Mouse (Mus musculus): Measurements from ENCODE around the gene Pitpnm2. TPM values are rescaled to one million over a fixed set of nuclear protein-coding genes. Genes with fewer than 3 reads are reported as not detected.
A peak's percentile ranks its signal among the peaks of the same experiment; 100 is the strongest.
"Not testable (repeated sequence)": the region's sequence is repeated elsewhere in the genome, so short reads cannot be mapped to it uniquely, and the experiment has no call there.

Gene Pitpnm2
- total RNA-seq, 2 experiments from 2014 or later, result 51.2 to 56.3 TPM

GRCm38 (mm10) chr5:124223574-124223973, 26.0 kb downstream of the Pitpnm2 start:
- DNase-seq (ENCODE audit: low spot score in 2 of 2), result no peak

GRCm38 (mm10) chr5:124222696-124223095, 26.9 kb downstream of the Pitpnm2 start:
- no peak for DNase-seq (ENCODE audit: low spot score in 2 of 2)

GRCm38 (mm10) chr5:124221736-124222040, 27.9 kb downstream of the Pitpnm2 start:
- DNase-seq (ENCODE audit: low spot score in 2 of 2), result no peak

GRCm38 (mm10) chr5:124221037-124221735, 28.4 kb downstream of the Pitpnm2 start:
- DNase-seq (ENCODE audit: low spot score in 2 of 2), result peak in 1 of 2 experiments; percentile 46

DNA sequence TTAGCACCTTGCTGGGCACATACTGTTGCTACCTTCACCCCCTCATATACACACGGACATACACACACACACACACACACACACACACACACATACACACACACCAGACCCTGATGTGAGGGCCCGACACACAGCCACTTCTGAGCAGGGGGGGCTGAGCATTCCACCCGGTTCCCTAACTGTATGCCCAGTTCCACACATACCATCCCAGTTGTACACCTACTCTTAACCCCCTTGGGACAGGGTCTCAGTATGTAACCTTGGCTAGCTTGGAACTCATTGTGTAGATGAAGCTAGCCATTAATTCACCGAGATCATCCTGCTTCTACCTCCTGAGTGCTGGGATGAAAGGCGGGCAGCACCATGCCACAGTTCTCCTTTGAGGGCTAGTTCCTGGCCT, 29.0 kb downstream of the Pitpnm2 start:
- no peak for DNase-seq (ENCODE audit: low spot score in 2 of 2)

DNA sequence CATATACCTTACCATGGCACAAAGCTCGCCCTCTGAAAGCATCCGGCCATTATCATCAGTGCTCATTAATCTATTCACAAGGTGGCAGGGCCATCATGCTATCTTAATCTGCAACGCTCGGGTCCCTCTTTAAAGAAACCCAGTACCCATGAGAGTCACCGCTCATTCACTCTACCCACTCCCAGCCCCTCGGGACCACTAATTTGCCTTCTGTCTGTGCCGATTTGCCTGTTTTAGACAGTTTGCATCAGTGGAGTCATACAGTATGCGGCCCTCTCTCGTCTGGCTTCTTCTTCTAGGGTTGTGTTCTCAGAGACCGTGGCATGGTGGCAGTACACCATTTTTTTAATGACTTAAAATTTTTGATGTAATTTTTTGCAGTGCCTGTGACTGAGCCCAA, 30.1 kb downstream of the Pitpnm2 start:
- DNase-seq (ENCODE audit: low spot score in 2 of 2), result no peak

DNA sequence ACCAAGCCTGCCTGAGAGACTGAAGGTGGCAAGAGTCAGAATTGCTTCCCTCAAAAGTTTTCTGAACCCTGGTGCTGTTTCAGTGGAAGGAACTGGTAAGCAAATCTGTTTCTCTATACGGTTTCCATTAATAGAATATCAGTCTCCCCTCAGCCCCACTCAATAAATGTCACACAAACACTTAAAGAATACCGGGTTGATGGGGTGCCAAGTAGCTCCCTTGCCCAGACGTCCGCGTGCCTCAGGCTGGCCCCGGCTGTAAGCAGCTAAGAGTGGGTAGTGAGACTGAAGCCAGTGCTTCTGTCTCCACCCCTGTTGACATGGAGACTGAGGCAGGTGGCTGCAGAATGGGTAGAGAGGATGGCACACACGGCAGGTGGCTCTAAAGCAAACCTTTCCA, 30.6 kb downstream of the Pitpnm2 start:
- DNase-seq (ENCODE audit: low spot score in 2 of 2), result no peak

- DNase-seq (ENCODE audit: low spot score in 2 of 2), result no peak
These were observed 31.9 kb downstream of the Pitpnm2 start for GRCm38 (mm10) chr5:124217566-124218249.

DNA sequence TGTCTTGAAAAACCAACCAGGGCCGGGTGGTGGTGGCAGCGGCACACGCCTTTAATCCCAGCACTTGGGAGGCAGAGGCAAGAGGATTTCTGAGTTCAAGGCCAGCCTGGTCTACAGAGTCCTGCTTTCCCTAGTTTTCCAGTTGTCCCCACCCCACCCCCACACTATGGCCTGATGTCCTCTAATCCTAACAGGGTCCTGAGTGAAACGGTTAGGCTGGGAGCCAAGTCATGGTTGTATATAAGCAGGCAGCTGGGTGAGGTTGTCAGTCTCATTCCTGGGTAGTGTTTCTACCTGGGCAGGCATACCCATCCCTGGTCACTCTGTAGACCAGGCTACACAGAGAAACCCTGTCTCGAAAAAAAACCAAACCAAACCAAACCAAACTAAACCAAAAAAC, 32.5 kb downstream of the Pitpnm2 start:
- not testable (repeated sequence) for DNase-seq (ENCODE audit: low spot score in 2 of 2)

GRCm38 (mm10) chr5:124216403-124216802, 33.2 kb downstream of the Pitpnm2 start:
- no peak for DNase-seq (ENCODE audit: low spot score in 2 of 2)

DNA sequence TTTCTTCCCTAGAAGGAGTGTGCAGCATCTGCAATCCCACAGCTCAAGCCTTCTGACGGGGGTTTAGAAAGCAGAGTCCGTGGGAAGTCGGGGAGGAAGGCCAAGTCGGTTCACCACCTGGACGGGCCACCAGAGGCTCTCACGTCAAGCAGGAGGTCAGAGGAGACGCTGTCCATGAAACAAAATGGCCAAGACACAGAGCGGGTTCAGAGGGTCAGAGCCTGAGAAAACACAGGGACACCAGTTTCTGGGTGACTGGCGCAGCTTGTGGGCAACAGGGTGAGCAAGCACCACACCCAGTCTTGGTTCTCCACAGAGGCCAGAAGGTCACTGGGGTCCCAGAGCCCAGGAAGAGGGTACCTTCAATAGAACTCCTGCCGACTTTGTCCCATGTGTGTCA, 33.9 kb downstream of the Pitpnm2 start:
- no peak for DNase-seq (ENCODE audit: low spot score in 2 of 2)

GRCm38 (mm10) chr5:124214516-124215145, 34.9 kb downstream of the Pitpnm2 start:
- DNase-seq (ENCODE audit: low spot score in 2 of 2), result no peak

DNA sequence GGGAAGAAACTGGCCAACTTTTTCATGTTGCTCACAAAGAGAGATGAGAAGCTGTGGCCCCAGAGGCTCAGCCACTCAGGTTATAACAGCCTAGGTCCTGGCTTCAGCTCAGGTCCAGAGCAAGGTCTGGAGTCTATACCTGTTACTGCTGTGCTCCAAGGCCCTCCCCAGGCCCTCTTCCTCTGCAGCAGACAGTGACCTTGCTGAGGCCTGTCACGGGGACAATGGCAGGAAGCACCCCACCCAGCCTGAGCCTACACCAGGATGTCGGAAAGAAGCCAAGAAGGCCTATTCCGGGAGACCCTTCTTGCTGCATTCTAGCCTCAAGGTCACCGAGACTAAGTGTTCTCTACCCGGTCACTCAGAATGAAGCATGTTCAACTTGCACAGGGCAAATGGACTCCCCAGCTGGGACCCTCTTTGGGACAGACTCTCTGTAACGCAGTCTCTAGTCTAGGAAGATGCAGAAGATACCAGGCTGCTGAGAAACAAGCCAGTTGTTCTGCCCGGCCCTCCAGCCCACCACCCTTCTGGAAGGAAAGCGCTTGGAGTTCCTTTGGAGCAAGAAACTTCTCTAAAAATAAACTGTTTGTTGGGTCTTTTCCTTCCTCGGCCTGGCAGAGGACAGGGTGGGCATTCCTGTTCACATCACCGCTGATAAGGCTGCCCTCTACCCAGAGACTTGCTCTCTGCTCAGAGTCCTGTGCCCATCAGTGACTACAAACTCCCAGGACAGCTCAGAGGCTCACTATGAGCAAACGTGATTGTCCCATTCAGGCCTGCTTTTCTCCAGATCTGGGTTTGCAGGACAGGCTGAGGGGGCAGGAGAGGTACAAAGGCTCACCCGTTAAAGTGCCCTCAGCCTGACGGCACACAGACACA, 35.7 kb downstream of the Pitpnm2 start:
- no peak for DNase-seq (ENCODE audit: low spot score in 2 of 2)

GRCm38 (mm10) chr5:124211669-124212068, 37.9 kb downstream of the Pitpnm2 start:
- no peak for DNase-seq (ENCODE audit: low spot score in 2 of 2)

GRCm38 (mm10) chr5:124211234-124211633, 38.3 kb downstream of the Pitpnm2 start:
- no peak for DNase-seq (ENCODE audit: low spot score in 2 of 2)

GRCm38 (mm10) chr5:124210281-124211016, 39.1 kb downstream of the Pitpnm2 start:
- DNase-seq (ENCODE audit: low spot score in 2 of 2), result no peak

GRCm38 (mm10) chr5:124209850-124210249, 39.7 kb downstream of the Pitpnm2 start:
- no peak for DNase-seq (ENCODE audit: low spot score in 2 of 2)

DNA sequence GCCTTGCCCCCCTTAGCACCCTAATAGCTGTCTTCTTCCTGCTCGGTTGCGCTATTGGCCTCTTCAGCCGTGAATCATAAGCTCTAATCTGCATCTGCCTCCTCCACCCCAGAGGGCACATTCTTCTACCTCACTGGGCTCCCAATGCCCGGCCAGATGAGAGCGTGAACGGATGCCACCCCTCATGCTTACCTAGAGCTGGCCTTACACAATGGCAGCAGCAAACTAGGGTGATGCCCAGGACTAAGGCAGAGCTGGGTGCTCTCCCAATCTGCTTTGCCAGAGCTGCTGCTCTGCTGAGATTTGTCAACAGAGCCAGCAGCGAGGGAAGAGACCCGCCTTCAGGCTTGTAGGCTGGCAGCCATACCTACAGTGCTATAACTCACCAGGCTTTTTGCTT, 41.5 kb downstream of the Pitpnm2 start:
- no peak for DNase-seq (ENCODE audit: low spot score in 2 of 2)

GRCm38 (mm10) chr5:124206481-124207038, 43.0 kb downstream of the Pitpnm2 start:
- no peak for DNase-seq (ENCODE audit: low spot score in 2 of 2)

- DNase-seq (ENCODE audit: low spot score in 2 of 2), result no peak
These were observed 43.7 kb downstream of the Pitpnm2 start for GRCm38 (mm10) chr5:124205809-124206380.
